Mouse (Mus musculus): ENCODE measurements around the gene Lias. TPM values are rescaled to one million over a fixed set of nuclear protein-coding genes. Genes with fewer than 3 reads are reported as not detected.

Lias gene
- total RNA-seq (2022), result 10 to 100 TPM; 38.0 to 42.8 (median 38.5) TPM

GRCm38 (mm10) chr5:65390648-65391644 is at the start of gene Lias, which contains the start of gene Rpl9:
Gene Lias, plus strand, starts transcription at chr5:65391497.
Gene Rpl9, minus strand, starts transcription at chr5:65391444.
- peak; percentile 97 to 99 for DNase-seq (ENCODE audit: low spot score in 2 of 2)

GRCm38 (mm10) chr5:65348168-65348567 is 43.1 kb upstream of the Lias start, which contains the start of gene Klb:
Gene Klb, plus strand, starts transcription at chr5:65348314.
- no peak for DNase-seq (ENCODE audit: low spot score in 2 of 2)

- DNase-seq (ENCODE audit: low spot score in 2 of 2), result no peak
These were observed 40.8 kb upstream of the Lias start for GRCm38 (mm10) chr5:65350508-65350907.

- DNase-seq (ENCODE audit: low spot score in 2 of 2), result no peak
These were observed 37.2 kb upstream of the Lias start for GRCm38 (mm10) chr5:65354097-65354496.

GRCm38 (mm10) chr5:65354985-65355384 is 36.3 kb upstream of the Lias start:
- DNase-seq (ENCODE audit: low spot score in 2 of 2), result no peak

GRCm38 (mm10) chr5:65356851-65357250 is 34.4 kb upstream of the Lias start:
- DNase-seq (ENCODE audit: low spot score in 2 of 2), result no peak

- no peak for DNase-seq (ENCODE audit: low spot score in 2 of 2)
These were observed 33.5 kb upstream of the Lias start for GRCm38 (mm10) chr5:65357771-65358170.

GRCm38 (mm10) chr5:65367837-65368236 is 23.5 kb upstream of the Lias start:
- DNase-seq (ENCODE audit: low spot score in 2 of 2), result no peak

GRCm38 (mm10) chr5:65371551-65371950 is 19.7 kb upstream of the Lias start:
- DNase-seq (ENCODE audit: low spot score in 2 of 2), result no peak

GRCm38 (mm10) chr5:65374746-65375145 is 16.6 kb upstream of the Lias start:
- no peak for DNase-seq (ENCODE audit: low spot score in 2 of 2)

- no peak for DNase-seq (ENCODE audit: low spot score in 2 of 2)
These were observed 5.6 kb upstream of the Lias start for GRCm38 (mm10) chr5:65385704-65386103.

GRCm38 (mm10) chr5:65387008-65387867 is 4.1 kb upstream of the Lias start:
- no peak for DNase-seq (ENCODE audit: low spot score in 2 of 2)

GRCm38 (mm10) chr5:65391753-65392152 is 456 bp downstream of the Lias start:
- no peak for DNase-seq (ENCODE audit: low spot score in 2 of 2)

- no peak for DNase-seq (ENCODE audit: low spot score in 2 of 2)
These were observed 3.1 kb downstream of the Lias start for GRCm38 (mm10) chr5:65394425-65394824.

- DNase-seq (ENCODE audit: low spot score in 2 of 2), result peak; percentile 59 to 66
These were observed 10.1 kb downstream of the Lias start for GRCm38 (mm10) chr5:65401251-65401994.

- no peak for DNase-seq (ENCODE audit: low spot score in 2 of 2)
These were observed 16.7 kb downstream of the Lias start for GRCm38 (mm10) chr5:65407989-65408388.

GRCm38 (mm10) chr5:65415653-65416458 is 24.6 kb downstream of the Lias start:
- DNase-seq (ENCODE audit: low spot score in 2 of 2), result no peak

- no peak for DNase-seq (ENCODE audit: low spot score in 2 of 2)
These were observed 27.8 kb downstream of the Lias start for GRCm38 (mm10) chr5:65419136-65419535.

GRCm38 (mm10) chr5:65420822-65421221 is 29.5 kb downstream of the Lias start:
- DNase-seq (ENCODE audit: low spot score in 2 of 2), result no peak

- no peak for DNase-seq (ENCODE audit: low spot score in 2 of 2)
These were observed 31.5 kb downstream of the Lias start for GRCm38 (mm10) chr5:65422803-65423202.
